Mouse (Mus musculus): Measurements from ENCODE around the gene Treml2. TPM values are rescaled to one million over a fixed set of nuclear protein-coding genes. Genes with fewer than 3 reads are reported as not detected.

Treml2 gene
- 0.08 TPM in 1 of 2 replicates, not detected in the other for polyA plus RNA-seq (2015; fragmentation: Nextera tagmentation; extraction: Ambion mirVana)

DNA sequence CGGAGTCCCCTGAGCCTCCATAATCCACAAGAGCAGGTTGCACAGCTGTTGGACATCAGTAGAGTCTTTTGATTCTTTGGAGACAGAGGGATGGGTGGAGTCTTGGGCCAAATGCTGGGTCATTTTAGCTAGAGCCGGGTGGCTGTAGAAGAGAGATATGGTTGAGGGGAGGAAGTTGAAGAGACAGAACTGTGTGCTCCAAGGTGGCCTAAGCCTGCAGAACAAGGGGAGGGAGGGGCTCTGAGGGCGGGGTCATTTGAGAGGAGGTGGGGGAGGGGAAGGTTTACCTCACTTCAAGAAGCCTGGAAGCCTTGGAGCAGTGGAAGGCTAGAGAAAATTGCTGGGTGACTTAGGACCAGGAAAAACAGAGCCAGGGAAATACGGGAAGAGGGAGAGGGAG lies at the start of gene Treml2:
Gene Treml2 (plus strand): TSS at position 296 of the 400 bp plus-strand sequence.
- no peak for ATAC-seq (replicated peaks)
- Histone ChIP-seq H3K4me2 (replicated peaks) (no peak within 1 kb of the TSS), H3K9me3 (no peaks in the 10 kb centered on the region), H3K27me3 (no peaks in the 10 kb centered on the region), H3K4me3 (no peak within 1 kb of the TSS), H3K27ac (replicated peaks) (no peak within 1 kb of the TSS), H3K36me3 (no peaks in the 10 kb centered on the region), H3K9ac (replicated peaks) (no peak within 1 kb of the TSS), H3K4me1 (no peaks in the 10 kb centered on the region)
- 41% methylated on average over 3 of the region's 4 CpGs for WGBS

DNA sequence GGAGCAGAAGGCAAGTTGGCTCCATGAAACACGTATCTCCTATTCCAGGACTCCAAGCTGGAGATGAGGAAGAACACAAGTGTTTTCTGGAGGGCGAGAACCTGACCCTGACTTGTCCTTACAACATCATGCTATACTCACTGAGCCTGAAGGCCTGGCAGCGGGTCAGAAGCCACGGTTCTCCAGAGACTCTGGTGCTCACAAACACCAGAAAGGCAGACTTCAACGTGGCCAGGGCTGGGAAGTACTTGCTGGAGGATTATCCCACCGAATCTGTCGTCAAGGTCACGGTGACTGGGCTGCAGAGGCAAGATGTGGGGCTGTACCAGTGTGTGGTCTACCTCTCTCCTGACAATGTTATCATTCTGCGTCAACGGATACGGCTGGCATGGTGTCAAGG lies 49.8 kb upstream of the Treml2 start:
- Histone ChIP-seq H3K4me1 (no peaks in the 10 kb centered on the region), H3K36me3 (no peaks in the 10 kb centered on the region), H3K9me3 (no peaks in the 10 kb centered on the region; the same call in 1 of the 2 replicates), H3K4me3 (no peak overlapping the region), H3K27me3 (no peaks in the 10 kb centered on the region), H3K4me2 (replicated peaks) (no peak overlapping the region), H3K27ac (replicated peaks) (no peak overlapping the region), H3K9ac (replicated peaks) (no peak overlapping the region)
- 88% methylated on average over 11 of the region's 11 CpGs for WGBS
- no peak for ATAC-seq (replicated peaks)

DNA sequence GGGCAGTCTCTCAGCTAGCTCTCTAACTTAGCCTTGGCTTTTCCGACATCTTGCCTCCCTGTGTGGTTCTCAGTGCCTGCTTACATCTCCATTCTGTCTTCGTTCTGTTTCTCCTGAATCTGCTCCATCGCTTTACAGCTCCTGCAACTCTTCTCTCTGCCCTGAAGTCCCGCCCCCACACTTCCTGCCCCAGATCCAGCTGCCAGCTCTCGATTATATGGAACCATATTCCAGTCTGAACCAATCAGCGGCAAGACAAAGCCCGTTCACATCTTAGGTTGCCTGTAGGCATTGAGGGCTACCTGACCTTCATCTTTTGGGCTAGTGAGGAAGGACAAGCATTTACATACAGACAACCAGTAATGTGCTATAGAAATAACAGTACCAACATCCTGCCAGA lies 48.7 kb upstream of the Treml2 start:
- Histone ChIP-seq H3K36me3 (no peaks in the 10 kb centered on the region), H3K9me3 (no peaks in the 10 kb centered on the region; the same call in 1 of the 2 replicates), H3K27ac (replicated peaks) (no peak overlapping the region), H3K4me1 (no peaks in the 10 kb centered on the region), H3K27me3 (no peaks in the 10 kb centered on the region), H3K4me2 (replicated peaks) (no peak overlapping the region), H3K4me3 (no peak overlapping the region), H3K9ac (replicated peaks) (no peak overlapping the region)
- 95% methylated on average over 7 of the region's 7 CpGs for WGBS
- no peak for ATAC-seq (replicated peaks)

DNA sequence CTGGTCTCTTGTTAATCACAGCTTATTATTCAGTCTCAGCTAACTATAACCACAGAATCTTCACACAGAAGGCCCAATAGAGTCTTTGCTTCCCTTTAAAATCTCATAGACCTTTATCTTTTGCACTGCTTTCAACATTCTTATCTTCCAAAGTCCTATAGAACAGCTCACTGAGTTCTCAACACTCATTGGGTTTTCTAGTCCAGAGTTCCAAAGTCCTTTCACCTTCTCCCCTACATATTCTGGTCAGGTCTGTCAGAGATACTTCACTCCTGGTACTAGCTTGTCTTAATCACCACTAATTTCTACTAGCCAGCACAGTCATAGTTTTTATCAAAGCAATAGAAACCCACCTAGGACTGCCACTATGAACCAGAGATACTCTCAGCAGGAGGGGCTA lies 42.7 kb upstream of the Treml2 start:
- ATAC-seq (replicated peaks): no peak
- H3K36me3 ChIP-seq: no peaks in the 10 kb centered on the region

DNA sequence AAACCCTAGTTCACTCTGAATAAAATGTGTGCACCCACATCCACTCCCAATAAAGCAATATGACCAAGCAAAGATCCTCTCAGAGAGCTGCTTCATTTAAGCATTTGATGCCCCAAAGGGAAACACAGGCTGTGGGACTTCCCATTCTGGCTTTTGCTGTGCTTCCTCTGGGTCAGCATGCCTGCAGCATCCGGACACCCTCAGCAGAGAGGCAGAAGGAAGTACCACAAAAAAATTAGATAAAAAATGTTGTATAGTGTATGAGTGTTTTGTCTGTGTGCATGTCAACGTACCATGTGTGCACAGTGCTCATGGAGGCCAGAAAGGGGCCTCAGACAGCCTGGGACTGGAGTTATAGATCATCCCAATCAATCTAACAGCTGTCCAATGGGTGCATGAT lies 37.4 kb upstream of the Treml2 start:
- Histone ChIP-seq H3K9ac (replicated peaks) (no peak overlapping the region), H3K4me3 (no peak overlapping the region), H3K27ac (replicated peaks) (no peak overlapping the region), H3K4me1 (no peaks in the 10 kb centered on the region), H3K27me3 (no peaks in the 10 kb centered on the region), H3K36me3 (no peaks in the 10 kb centered on the region), H3K9me3 (no peaks in the 10 kb centered on the region; the same call in 1 of the 2 replicates), H3K4me2 (replicated peaks) (no peak overlapping the region)
- 86% methylated on average over 2 of the region's 2 CpGs for WGBS
- ATAC-seq (replicated peaks): no peak

More for the DNA sequence above, 42.7 kb upstream of the Treml2 start:
- Histone ChIP-seq H3K4me2 (replicated peaks) (no peak overlapping the region), H3K27ac (replicated peaks) (no peak overlapping the region), H3K4me3 (no peak overlapping the region), H3K4me1 (no peaks in the 10 kb centered on the region), H3K9ac (replicated peaks) (no peak overlapping the region), H3K9me3 (no peaks in the 10 kb centered on the region; the same call in 1 of the 2 replicates), H3K27me3 (no peaks in the 10 kb centered on the region)

DNA sequence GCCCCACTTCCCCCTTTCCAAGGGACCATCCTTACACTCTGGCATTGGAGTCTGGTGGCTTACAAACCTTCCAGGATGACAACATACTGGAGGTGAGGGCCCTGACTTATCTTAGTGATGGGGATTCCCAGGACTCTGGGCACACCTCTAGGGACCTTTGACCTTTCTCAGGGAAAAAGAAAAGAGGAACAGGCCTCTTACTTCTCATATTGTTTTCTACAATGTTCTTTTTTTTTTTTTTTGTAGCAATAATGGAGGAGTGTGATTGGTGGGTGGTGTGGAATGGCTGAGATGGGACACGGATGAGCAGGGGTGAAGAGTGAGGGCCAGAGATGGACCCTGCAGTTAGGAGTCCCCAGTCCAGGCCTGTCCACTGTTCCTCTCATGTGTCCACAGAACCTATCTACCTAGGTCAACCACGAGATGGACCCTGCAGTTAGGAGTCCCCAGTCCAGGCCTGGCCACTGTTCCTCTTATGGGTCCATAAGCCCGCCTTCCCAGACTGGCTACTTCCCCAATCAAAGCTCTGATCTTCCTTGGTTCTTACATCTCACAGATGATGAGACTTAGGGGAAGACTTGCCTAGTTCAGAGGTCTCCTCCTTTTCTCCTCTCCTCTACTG lies 35.4 kb upstream of the Treml2 start, which contains the start of gene Treml4:
Gene Treml4 (plus strand): TSS at position 555 of the 622 bp plus-strand sequence.
- no peak within 1 kb of the TSS for H3K4me3 ChIP-seq
- no peaks in the 10 kb centered on the region for H3K36me3 ChIP-seq
- no peak for ATAC-seq (replicated peaks)
- H3K4me1 ChIP-seq: no peaks in the 10 kb centered on the region
- WGBS: 83% methylated on average over 3 of the region's 3 CpGs
- no peak within 1 kb of the TSS for H3K27ac ChIP-seq (replicated peaks)
- H3K9me3 ChIP-seq: no peaks in the 10 kb centered on the region; the same call in 1 of the 2 replicates
- no peaks in the 10 kb centered on the region for H3K27me3 ChIP-seq
- H3K4me2 ChIP-seq (replicated peaks): no peak within 1 kb of the TSS
- no peak within 1 kb of the TSS for H3K9ac ChIP-seq (replicated peaks)

DNA sequence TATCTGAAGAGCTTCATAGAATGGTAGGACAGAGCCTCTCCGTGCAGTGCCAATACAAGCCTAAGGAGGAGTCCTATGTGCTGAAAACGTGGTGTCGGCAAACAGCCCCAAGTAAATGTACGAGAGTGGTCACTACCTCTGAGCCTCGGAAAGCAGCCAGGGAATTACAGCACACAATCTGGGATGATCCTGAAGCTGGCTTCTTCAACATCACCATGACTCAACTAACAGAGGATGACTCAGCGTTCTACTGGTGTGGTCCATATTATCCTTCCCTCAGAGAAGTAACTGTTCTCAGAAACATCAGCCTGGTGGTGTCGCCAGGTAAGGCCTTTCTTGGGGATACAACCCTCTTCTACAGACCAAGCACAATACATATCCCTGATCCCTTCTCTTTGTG lies 34.6 kb upstream of the Treml2 start:
- WGBS: 94% methylated on average over 7 of the region's 7 CpGs
- Histone ChIP-seq H3K36me3 (no peaks in the 10 kb centered on the region), H3K4me1 (no peaks in the 10 kb centered on the region), H3K27ac (replicated peaks) (no peak overlapping the region), H3K9me3 (no peaks in the 10 kb centered on the region), H3K4me3 (no peak overlapping the region), H3K9ac (replicated peaks) (no peak overlapping the region), H3K4me2 (replicated peaks) (no peak overlapping the region), H3K27me3 (no peaks in the 10 kb centered on the region)
- ATAC-seq (replicated peaks): no peak

DNA sequence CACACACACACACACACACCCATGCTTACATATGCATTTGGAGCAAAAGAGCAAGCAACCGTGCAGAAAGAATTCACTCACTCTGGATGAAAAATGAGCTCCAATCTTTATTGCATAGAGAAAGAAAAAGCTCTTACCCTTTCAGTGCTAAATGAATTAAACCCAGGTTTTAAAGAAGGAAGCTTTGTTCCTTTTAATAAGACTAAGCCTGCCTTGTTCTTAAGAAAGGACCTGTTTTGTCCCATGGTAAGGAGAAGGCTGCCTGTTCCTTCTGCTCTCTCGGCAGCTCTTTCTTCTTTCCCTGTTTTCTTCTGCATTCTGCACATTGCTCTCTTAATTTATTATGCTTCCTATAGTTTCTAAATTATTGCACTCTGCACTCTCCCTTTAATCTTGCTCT lies 33.2 kb upstream of the Treml2 start:
- H3K4me2 ChIP-seq (replicated peaks): no peak overlapping the region
- H3K9me3 ChIP-seq: no peaks in the 10 kb centered on the region
- no peak for ATAC-seq (replicated peaks)
- no peak overlapping the region for H3K4me3 ChIP-seq
- H3K4me1 ChIP-seq: no peaks in the 10 kb centered on the region
- 1% methylated on average over 2 of the region's 2 CpGs for WGBS
- H3K27ac ChIP-seq (replicated peaks): no peak overlapping the region
- no peaks in the 10 kb centered on the region for H3K36me3 ChIP-seq
- no peak overlapping the region for H3K9ac ChIP-seq (replicated peaks)
- H3K27me3 ChIP-seq: no peaks in the 10 kb centered on the region

DNA sequence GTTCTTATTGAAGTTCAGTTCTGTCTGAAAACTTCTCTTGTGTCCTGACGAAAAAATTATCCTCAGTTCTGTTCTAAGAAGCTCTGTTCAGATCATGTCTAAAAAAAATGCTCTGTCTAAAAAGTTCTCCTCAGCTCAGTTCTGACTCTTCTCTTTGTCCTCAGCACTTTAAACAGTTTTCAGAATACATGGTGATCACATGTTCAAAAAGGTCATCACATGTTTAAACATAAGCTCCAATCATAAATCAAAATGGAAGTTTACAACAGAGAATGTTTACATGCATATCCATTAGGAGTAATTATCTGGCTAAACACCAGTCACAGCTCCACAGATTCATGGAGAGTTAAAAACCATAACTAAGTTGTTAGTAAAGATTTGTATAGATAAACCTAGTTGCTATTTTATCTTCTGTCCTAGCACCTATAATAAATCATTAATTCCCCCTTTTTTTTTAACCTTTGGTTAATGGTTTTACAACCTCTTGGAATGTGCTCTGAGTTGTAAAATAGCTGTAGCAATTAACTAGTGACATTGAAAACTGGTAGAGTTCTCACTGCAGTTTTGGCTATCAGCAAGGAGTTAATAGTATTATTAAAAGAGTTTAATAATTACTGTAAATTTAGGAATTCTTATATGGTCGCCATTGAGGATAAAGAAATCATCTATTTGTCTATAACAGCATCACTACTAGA lies 32.5 kb upstream of the Treml2 start:
- Histone ChIP-seq H3K36me3 (no peaks in the 10 kb centered on the region), H3K9me3 (no peaks in the 10 kb centered on the region), H3K27ac (replicated peaks) (no peak overlapping the region), H3K27me3 (no peaks in the 10 kb centered on the region), H3K4me2 (replicated peaks) (no peak overlapping the region), H3K9ac (replicated peaks) (no peak overlapping the region), H3K4me1 (no peaks in the 10 kb centered on the region), H3K4me3 (no peak overlapping the region)
- 35% methylated on average over 2 of the region's 2 CpGs for WGBS
- no peak for ATAC-seq (replicated peaks)

DNA sequence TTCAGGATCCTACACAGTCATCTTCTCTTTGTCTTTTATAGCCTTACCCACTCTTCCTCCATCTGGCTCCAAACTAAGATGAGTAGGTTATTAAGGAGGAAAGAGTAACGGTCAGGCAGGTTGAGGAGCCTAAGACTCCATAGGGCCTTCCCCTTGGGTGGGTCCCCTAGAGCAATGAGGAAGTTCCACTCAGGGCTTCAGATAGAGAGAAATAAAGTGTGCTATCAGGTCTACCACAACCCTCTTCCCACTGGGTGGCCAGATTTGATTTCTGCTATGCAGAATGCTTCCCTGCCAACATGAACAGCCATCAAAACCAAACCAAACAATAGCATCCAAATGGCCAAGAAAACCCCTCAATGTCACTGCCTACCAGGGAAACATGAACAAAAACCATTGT lies 31.7 kb upstream of the Treml2 start:
- Histone ChIP-seq H3K27me3 (no peaks in the 10 kb centered on the region), H3K4me2 (replicated peaks) (no peak overlapping the region), H3K9ac (replicated peaks) (no peak overlapping the region), H3K4me3 (no peak overlapping the region), H3K36me3 (no peaks in the 10 kb centered on the region), H3K9me3 (no peaks in the 10 kb centered on the region), H3K4me1 (no peaks in the 10 kb centered on the region), H3K27ac (replicated peaks) (no peak overlapping the region)
- no peak for ATAC-seq (replicated peaks)
- 84% methylated on average over 1 of the region's 1 CpGs for WGBS

DNA sequence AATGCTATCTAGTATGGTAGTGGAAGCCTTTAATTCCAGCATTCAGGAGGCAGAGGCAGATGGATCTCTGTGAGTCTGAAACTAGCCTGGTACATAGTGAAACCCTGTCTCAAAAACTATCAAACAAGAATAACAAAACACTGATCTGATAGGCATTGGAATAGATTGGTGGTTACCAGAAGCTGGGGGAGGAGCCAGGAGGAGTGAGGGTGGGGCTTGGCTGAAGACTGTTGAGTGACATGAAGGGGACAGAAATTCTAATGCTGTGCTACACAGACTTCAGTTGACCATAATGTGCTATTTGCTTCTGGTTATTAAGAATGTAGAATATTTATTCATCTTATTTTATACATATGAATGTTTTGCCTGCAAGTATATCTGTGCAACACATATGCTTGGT lies 31.0 kb upstream of the Treml2 start:
- no peak for ATAC-seq (replicated peaks)
- no peaks in the 10 kb centered on the region for H3K36me3 ChIP-seq
- no peak overlapping the region for H3K27ac ChIP-seq (replicated peaks)
- no peak overlapping the region for H3K4me2 ChIP-seq (replicated peaks)
- no peak overlapping the region for H3K9ac ChIP-seq (replicated peaks)
- H3K9me3 ChIP-seq: no peaks in the 10 kb centered on the region
- no peaks in the 10 kb centered on the region for H3K27me3 ChIP-seq
- H3K4me3 ChIP-seq: no peak overlapping the region
- H3K4me1 ChIP-seq: no peaks in the 10 kb centered on the region

DNA sequence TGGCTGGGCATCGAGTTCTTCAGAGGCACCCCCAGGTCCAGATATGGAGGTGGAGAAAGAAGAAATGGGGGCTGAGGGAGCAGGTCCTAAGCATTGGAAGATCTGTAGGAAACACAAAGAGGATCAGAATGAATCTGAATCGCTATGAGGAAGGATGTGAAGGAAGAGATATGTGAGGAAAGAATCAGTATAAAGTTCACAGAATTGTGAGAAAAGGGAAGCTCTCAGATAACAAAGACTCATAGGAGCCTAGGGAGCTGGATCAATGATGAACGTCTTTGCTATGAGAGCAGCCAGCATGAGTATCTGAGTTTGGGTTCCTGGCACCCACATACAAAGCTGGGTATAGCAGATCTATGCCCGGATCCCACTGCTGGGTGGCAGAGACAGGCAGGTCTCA lies 29.5 kb upstream of the Treml2 start:
- WGBS: 83% methylated on average over 4 of the region's 4 CpGs
- Histone ChIP-seq H3K4me1 (no peaks in the 10 kb centered on the region), H3K27ac (replicated peaks) (no peak overlapping the region), H3K4me3 (no peak overlapping the region), H3K4me2 (replicated peaks) (no peak overlapping the region), H3K9ac (replicated peaks) (no peak overlapping the region), H3K36me3 (no peaks in the 10 kb centered on the region), H3K9me3 (no peaks in the 10 kb centered on the region), H3K27me3 (no peaks in the 10 kb centered on the region)
- no peak for ATAC-seq (replicated peaks)

DNA sequence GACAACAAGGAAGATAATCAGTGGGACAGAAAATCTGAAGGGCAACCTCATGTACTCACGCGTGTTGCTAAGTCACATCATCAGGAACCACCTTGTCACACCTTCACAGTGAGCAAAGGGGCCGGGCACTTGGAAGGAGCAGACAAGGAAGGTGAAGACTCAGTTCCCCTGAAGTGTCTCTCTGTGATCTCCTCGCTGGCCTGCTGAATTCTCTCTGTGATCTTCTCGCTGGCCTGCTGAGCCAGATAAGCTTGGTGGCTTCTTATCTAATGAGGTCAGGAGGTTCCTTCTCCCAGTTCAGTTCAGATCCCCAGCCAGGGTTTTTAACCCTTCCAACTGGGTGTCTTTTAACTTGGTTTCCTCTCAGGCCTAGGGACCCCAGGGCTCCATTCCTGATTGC lies 27.1 kb upstream of the Treml2 start:
- no peaks in the 10 kb centered on the region for H3K36me3 ChIP-seq
- H3K27ac ChIP-seq (replicated peaks): no peak overlapping the region
- H3K9ac ChIP-seq (replicated peaks): no peak overlapping the region
- WGBS: 77% methylated on average over 5 of the region's 5 CpGs
- H3K4me3 ChIP-seq: no peak overlapping the region
- no peaks in the 10 kb centered on the region for H3K4me1 ChIP-seq
- H3K27me3 ChIP-seq: no peaks in the 10 kb centered on the region
- ATAC-seq (replicated peaks): no peak
- no peak overlapping the region for H3K4me2 ChIP-seq (replicated peaks)
- no peaks in the 10 kb centered on the region for H3K9me3 ChIP-seq

Data from forebrain, embryonic 15.5 days (tissue).